Mouse (Mus musculus) hindbrain, embryonic 16.5 days (tissue): Measurements from ENCODE around the gene Per1. TPM values are rescaled to one million over a fixed set of nuclear protein-coding genes. Genes with fewer than 3 reads are reported as not detected.

Experiments used
- ATAC-seq: fragments of 200-750 bp; cut with Nextera tagmentation; 2 replicates; pipeline ENCODE4 v1.8.0; 2017; ENCODE audit warnings: moderate TSS enrichment, moderate library complexity
- H3K27ac ChIP-seq: fragments of 300-500 bp; sonication (generic); 2 replicates; pipeline ENCODE4 v1.5.1; 2014; ENCODE audit warnings: low read depth, mild to moderate bottlenecking, control low read depth, low read length, moderate library complexity
- H3K27me3 ChIP-seq: fragments of 300-500 bp; sonication (generic); replicated peaks from 2 replicates; pipeline ENCODE4 v1.6.1; 2014; ENCODE audit warnings: low read length; ENCODE audit not compliant: control insufficient read depth, insufficient read depth
- H3K36me3 ChIP-seq: fragments of 300-500 bp; sonication (generic); 2 replicates; pipeline ENCODE4 v1.6.1; 2014; ENCODE audit warnings: mild to moderate bottlenecking, low read length, moderate library complexity, mixed read lengths; ENCODE audit not compliant: control insufficient read depth, insufficient read depth
- H3K4me1 ChIP-seq: fragments of 300-500 bp; sonication (generic); 2 replicates; pipeline ENCODE4 v1.6.1; 2014; ENCODE audit warnings: low read depth, low read length; ENCODE audit not compliant: control insufficient read depth, insufficient read depth
- H3K4me2 ChIP-seq: fragments of 300-500 bp; sonication (generic); 2 replicates; pipeline ENCODE4 v1.6.1; 2014; ENCODE audit warnings: mild to moderate bottlenecking, low read length, control low read depth, moderate library complexity
- H3K4me3 ChIP-seq: fragments of 300-500 bp; sonication (generic); 2 replicates; pipeline ENCODE4 v1.5.1; 2014; ENCODE audit warnings: mild to moderate bottlenecking, low read length, control low read depth, moderate library complexity
- H3K9ac ChIP-seq: fragments of 300-500 bp; sonication (generic); 2 replicates; pipeline ENCODE4 v1.6.1; 2014; ENCODE audit warnings: low read depth, mild to moderate bottlenecking, control low read depth, low read length, moderate library complexity
- H3K9me3 ChIP-seq: fragments of 300-500 bp; sonication (generic); 2 replicates; pipeline ENCODE4 v1.6.1; 2014; ENCODE audit warnings: mild to moderate bottlenecking, low read length, moderate library complexity; ENCODE audit not compliant: control insufficient read depth
- WGBS: fragments of 180-500 bp; shearing (Covaris S2); extraction: QIAGEN DNeasy Blood & Tissue Kit; methylation state at CpG from one replicate; pipeline ENCODE4 v1.1.7; 2014; 5-methylcytosine and 5-hydroxymethylcytosine counted together
- polyA plus RNA-seq: library from polyadenylated mRNA; unstranded; fragments of >200 nt; fragmentation: Nextera tagmentation; extraction: Ambion mirVana; gene quantifications from 2 replicates; pipeline ENCODE4 v1.2.1, GENCODE M21; 2015

The Per1 gene
- polyA plus RNA-seq, 1 experiment from 2014 or later: 11.1 TPM

DNA sequence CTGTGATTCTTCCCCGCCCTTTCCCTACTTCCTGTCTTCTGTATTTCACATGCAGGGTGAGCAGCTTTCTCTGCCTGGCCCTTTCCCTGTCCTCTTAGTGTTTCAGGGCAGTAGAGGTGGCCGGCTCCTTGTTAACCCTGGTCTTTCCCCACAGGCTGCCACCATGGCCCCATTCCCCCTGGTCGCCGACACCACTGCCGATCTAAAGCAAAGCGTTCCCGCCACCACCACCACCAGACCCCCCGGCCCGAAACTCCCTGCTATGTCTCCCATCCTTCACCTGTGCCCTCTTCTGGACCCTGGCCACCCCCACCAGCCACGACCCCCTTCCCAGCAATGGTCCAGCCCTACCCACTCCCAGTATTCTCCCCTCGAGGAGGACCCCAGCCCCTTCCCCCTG is 11.3 kb downstream of the Per1 start:
- H3K4me2 ChIP-seq: no peak overlapping the region
- H3K9ac ChIP-seq: no peak overlapping the region
- H3K9me3 ChIP-seq: no peaks in the 10 kb centered on the region
- H3K27me3 ChIP-seq: no peaks in the 10 kb centered on the region
- H3K4me1 ChIP-seq: peaks cover 2% of the 10 kb centered on the region; the same call in 1 of the 2 replicates
- no peak overlapping the region for H3K4me3 ChIP-seq
- H3K36me3 ChIP-seq: peaks cover 42% of the 10 kb centered on the region
- no peak for ATAC-seq
- WGBS: 91% methylated on average over 11 of the region's 11 CpGs
- H3K27ac ChIP-seq: no peak overlapping the region

DNA sequence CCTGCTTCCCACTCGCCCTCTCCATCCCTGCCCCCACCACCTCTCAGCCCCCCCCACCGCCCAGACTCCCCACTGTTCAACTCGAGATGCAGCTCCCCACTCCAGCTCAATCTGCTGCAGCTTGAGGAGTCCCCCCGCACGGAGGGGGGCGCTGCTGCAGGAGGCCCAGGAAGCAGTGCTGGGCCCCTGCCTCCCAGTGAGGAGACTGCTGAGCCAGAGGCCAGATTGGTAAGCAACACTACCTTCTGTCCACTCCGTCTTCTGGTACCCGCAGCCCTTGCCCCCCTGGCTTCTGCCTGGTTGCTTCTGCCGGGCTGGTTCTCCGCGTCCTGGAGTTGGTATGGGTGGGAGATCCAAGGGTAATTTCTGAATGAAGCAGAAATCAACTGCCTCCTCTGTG is 11.8 kb downstream of the Per1 start:
- 85% methylated on average over 11 of the region's 11 CpGs for WGBS
- ATAC-seq: no peak
- H3K4me2 ChIP-seq: no peak overlapping the region

DNA sequence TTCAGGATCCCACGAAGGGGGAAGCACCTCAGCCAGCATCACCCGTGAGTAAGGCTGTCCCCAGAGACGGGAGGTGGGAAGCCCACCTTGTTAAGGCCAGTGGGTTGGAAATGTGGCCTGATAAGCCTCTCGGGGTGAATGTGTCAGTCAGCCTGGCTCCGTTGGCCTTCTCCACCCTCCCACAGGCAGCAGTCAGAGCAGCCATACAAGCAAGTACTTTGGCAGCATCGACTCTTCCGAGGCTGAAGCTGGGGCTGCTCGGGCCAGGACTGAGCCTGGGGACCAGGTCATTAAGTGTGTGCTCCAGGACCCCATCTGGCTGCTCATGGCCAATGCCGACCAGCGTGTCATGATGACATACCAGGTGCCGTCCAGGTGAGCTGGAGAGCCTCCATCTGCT is 12.7 kb downstream of the Per1 start:
- Histone ChIP-seq H3K9me3 (no peaks in the 10 kb centered on the region), H3K4me3 (no peak overlapping the region), H3K4me1 (peaks cover 4% of the 10 kb centered on the region; the same call in 1 of the 2 replicates), H3K36me3 (peaks cover 32% of the 10 kb centered on the region), H3K27me3 (no peaks in the 10 kb centered on the region), H3K27ac (no peak overlapping the region), H3K9ac (no peak overlapping the region), H3K4me2 (no peak overlapping the region)
- no peak for ATAC-seq
- 93% methylated on average over 11 of the region's 11 CpGs for WGBS

More for the DNA sequence above, 11.8 kb downstream of the Per1 start:
- Histone ChIP-seq H3K36me3 (peaks cover 39% of the 10 kb centered on the region), H3K4me1 (peaks cover 4% of the 10 kb centered on the region; the same call in 1 of the 2 replicates), H3K27ac (no peak overlapping the region), H3K27me3 (no peaks in the 10 kb centered on the region), H3K9me3 (no peaks in the 10 kb centered on the region), H3K9ac (no peak overlapping the region), H3K4me3 (no peak overlapping the region)

DNA sequence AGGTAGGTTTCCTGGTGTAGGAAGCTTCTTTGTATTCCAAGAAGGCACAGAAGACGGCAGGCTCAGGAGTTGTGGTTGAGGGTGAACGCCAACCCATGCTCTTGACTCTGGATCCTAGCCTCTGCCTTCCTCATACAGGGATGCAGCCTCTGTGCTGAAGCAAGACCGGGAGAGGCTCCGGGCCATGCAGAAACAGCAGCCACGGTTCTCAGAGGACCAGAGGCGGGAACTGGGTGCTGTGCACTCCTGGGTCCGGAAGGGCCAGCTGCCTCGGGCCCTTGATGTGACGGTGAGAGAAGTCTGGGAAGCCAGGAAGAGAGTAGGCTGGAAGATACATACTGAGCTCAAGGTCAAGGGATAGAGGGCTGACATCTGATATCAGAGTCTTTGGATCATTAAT is 13.2 kb downstream of the Per1 start:
- no peak for ATAC-seq
- H3K9me3 ChIP-seq: no peaks in the 10 kb centered on the region
- no peak overlapping the region for H3K9ac ChIP-seq
- H3K27ac ChIP-seq: no peak overlapping the region
- H3K4me2 ChIP-seq: no peak overlapping the region
- WGBS: 93% methylated on average over 9 of the region's 9 CpGs
- no peaks in the 10 kb centered on the region for H3K27me3 ChIP-seq
- H3K4me3 ChIP-seq: no peak overlapping the region
- H3K36me3 ChIP-seq: peaks cover 30% of the 10 kb centered on the region
- peaks cover 4% of the 10 kb centered on the region; the same call in 1 of the 2 replicates for H3K4me1 ChIP-seq

DNA sequence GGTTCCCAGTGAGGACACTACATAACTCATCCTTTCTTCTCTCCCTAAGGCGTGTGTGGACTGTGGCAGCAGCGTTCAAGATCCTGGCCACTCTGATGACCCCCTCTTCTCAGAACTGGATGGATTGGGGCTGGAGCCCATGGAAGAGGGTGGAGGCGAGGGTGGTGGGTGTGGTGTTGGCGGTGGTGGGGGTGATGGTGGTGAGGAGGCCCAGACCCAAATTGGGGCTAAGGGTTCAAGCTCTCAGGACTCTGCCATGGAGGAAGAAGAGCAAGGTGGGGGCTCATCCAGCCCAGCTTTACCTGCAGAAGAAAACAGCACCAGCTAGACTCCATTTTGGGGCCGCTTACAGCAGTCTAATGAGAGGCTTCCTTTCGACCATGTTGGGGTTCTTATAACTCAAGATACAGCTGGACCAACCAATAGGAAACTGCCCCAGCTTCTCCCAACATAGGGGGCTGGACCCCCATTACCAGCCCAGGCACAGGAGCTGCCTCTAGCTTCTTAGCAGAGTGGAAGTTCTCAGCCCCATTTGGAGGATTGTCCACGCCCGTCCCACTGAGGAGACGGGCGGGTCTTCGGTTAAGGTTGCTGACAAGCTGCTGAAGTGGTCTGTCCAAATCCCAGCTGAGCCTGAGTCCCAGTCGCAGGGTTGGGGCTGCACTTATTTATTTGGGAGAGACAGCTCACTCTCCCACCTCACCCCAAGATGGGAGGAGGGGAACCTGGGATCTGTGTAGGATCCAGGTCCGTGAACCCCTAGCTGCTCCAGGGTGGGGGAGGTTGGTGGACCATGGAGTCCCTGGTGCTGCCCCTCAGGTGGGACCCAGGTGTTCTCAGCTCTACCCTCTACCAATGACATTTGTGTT is 14.2 kb downstream of the Per1 start:
- H3K27me3 ChIP-seq: no peaks in the 10 kb centered on the region
- H3K9ac ChIP-seq: no peak overlapping the region
- H3K4me2 ChIP-seq: no peak overlapping the region
- no peak overlapping the region for H3K4me3 ChIP-seq
- H3K27ac ChIP-seq: no peak overlapping the region
- H3K9me3 ChIP-seq: no peaks in the 10 kb centered on the region
- ATAC-seq: no peak
- peaks cover 4% of the 10 kb centered on the region; the same call in 1 of the 2 replicates for H3K4me1 ChIP-seq
- H3K36me3 ChIP-seq: peaks cover 20% of the 10 kb centered on the region
- 83% methylated on average over 13 of the region's 13 CpGs for WGBS

DNA sequence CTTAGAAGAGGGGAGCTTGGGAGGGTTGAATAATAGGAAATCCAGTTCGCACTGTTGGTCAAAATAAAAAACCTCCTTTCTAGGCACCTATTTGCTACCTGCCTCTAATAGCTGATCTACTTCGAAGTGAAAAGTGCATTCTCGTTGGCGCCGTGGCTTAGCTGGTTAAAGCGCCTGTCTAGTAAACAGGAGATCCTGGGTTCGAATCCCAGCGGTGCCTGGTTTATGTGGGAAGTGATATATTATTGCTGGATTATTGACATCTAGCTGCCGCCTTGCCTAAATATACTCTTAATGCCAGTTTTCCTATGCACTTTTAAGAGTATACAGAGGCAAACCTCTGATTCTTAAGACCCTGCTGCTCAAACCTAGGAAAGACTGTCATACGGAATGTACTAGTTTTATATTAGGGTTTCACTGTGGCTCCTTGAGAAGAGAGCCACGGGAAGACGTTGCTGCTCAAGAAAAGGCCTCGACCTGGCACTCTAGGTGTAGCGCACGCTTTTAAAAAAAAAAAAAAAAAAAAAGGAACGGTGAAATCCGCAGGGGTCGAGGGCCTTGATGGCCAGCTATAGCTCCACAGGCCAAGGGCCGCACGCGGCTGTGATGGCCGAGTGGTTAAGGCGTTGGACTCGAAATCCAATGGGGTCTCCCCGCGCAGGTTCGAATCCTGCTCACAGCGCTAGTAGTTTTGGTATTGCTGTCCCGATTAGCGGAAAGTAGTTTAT is 15.5 kb downstream of the Per1 start:
- under 1% methylated on average over 30 of the region's 30 CpGs for WGBS
- H3K36me3 ChIP-seq: peaks cover 16% of the 10 kb centered on the region
- ATAC-seq: peak; percentile 69
- no peaks in the 10 kb centered on the region for H3K27me3 ChIP-seq
- peaks cover 4% of the 10 kb centered on the region; the same call in 1 of the 2 replicates for H3K4me1 ChIP-seq
- H3K9me3 ChIP-seq: no peaks in the 10 kb centered on the region
- peak overlapping the region; percentile 60 for H3K4me2 ChIP-seq
- peak overlapping the region; percentile 41 for H3K4me3 ChIP-seq
- H3K9ac ChIP-seq: peak overlapping the region; percentile 7; the same call in 1 of the 2 replicates
- H3K27ac ChIP-seq: peak overlapping the region; percentile 13; the same call in 1 of the 2 replicates

DNA sequence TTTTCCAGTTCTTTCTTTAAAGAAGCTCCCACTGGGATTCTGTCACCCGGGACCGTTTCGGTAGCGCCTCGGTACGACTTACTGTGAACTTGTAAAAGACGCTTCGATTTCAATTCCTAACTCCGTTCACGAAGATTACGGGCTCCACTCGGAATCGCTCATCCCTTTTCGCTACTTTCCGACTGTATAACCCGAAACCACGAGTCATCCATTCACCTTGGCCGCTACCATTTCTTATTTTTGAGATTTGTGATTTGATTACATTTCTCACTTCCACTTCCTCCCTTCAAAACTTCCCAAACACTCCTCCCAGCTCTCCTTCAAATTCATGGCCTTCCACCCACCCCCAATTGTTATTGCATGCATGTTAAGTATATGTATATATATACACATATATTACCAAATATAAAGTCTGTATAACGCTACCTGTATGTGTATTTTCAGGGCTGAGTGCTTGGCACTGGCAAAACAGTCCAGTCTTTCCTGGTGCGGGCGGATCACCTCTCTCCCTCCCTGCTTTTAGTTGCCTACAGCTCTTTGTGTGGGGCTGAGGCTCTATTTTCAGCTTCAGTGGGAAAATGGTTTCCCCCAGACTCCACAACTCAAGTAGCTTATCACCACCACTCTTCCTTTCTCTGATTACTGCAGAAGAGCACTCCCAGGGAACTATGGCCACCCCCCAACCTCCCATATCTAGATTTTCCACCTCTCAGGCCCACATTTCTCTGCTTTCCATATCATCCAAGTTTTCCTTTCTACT is 16.2 kb downstream of the Per1 start:
- no peaks in the 10 kb centered on the region for H3K9me3 ChIP-seq
- peaks cover 12% of the 10 kb centered on the region for H3K36me3 ChIP-seq
- no peak overlapping the region for H3K27ac ChIP-seq
- no peaks in the 10 kb centered on the region for H3K27me3 ChIP-seq
- H3K4me2 ChIP-seq: peak overlapping the region; percentile 60
- H3K4me1 ChIP-seq: peaks cover 4% of the 10 kb centered on the region; the same call in 1 of the 2 replicates
- H3K4me3 ChIP-seq: peak overlapping the region; percentile 41
- no peak for ATAC-seq
- H3K9ac ChIP-seq: peak overlapping the region; percentile 7; the same call in 1 of the 2 replicates
- 4% methylated on average over 21 of the region's 21 CpGs for WGBS

DNA sequence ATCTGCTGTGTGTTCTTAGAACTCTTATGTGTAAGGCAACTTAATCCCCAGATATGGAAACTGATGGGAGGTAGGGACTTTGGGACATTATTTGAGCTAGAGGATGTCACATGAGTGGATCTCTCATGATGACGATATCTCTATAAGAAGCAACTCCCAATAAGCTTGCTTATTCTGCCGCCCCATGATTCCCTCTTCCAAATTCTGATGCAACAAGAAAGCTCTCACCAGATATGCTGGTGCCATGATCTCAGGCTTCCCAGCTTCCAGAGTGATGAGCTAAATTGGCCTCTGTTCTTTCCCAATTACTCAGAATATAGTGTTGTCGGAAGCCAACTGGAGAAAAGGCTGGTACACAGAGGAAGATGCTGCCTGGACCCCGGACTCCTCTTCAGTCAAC is 16.8 kb downstream of the Per1 start:
- Histone ChIP-seq H3K36me3 (peaks cover 10% of the 10 kb centered on the region), H3K27me3 (no peaks in the 10 kb centered on the region), H3K9me3 (no peaks in the 10 kb centered on the region), H3K4me2 (peak overlapping the region; percentile 60; the same call in 1 of the 2 replicates), H3K9ac (no peak overlapping the region), H3K4me1 (peaks cover 6% of the 10 kb centered on the region; the same call in 1 of the 2 replicates), H3K27ac (no peak overlapping the region), H3K4me3 (0 out of 2 replicates have a peak overlapping the region, but pooled peaks have one; percentile 3)
- WGBS: 69% methylated on average over 4 of the region's 4 CpGs
- ATAC-seq: no peak
